Mouse (Mus musculus) midbrain, embryonic 10.5 days (tissue): ENCODE results near the gene Gm17606. TPM values are rescaled to one million over a fixed set of nuclear protein-coding genes. Genes with fewer than 3 reads are reported as not detected.

Experiments used
- DNase-seq: peaks from one replicate; pipeline ENCODE4 v3.0.0-alpha.2; 2017; ENCODE audit warnings: low spot score
- H3K27ac ChIP-seq: fragments of 300-500 bp; sonication (generic); replicated peaks from 2 replicates; pipeline ENCODE4 v1.5.1; 2016; ENCODE audit warnings: mild to moderate bottlenecking
- H3K27me3 ChIP-seq: fragments of 300-500 bp; sonication (generic); 2 replicates; pipeline ENCODE4 v1.6.1; 2016; ENCODE audit warnings: low read depth, mild to moderate bottlenecking; ENCODE audit not compliant: poor library complexity, severe bottlenecking
- H3K36me3 ChIP-seq: fragments of 300-500 bp; sonication (generic); 2 replicates; pipeline ENCODE4 v1.6.1; 2016; ENCODE audit warnings: mild to moderate bottlenecking, moderate library complexity
- H3K4me1 ChIP-seq: fragments of 300-500 bp; sonication (generic); 2 replicates; pipeline ENCODE4 v1.6.1; 2016
- H3K4me3 ChIP-seq: fragments of 300-500 bp; sonication (generic); 2 replicates; pipeline ENCODE4 v1.5.1; 2016; ENCODE audit warnings: mild to moderate bottlenecking, moderate library complexity
- H3K9me3 ChIP-seq: fragments of 300-500 bp; sonication (generic); replicated peaks from 2 replicates; pipeline ENCODE4 v1.6.1; 2016; ENCODE audit warnings: mild to moderate bottlenecking
- WGBS: fragments of 180-500 bp; shearing (Covaris S2); methylation state at CpG from one replicate; pipeline ENCODE4 v1.1.7; 2016; 5-methylcytosine and 5-hydroxymethylcytosine counted together
- polyA plus RNA-seq: library from polyadenylated mRNA; unstranded; fragments of >200 nt; fragmentation: Nextera tagmentation; extraction: Ambion mirVana; gene quantifications from 2 replicates; pipeline ENCODE4 v1.2.1, GENCODE M21; 2016

Gm17606 gene
- polyA plus RNA-seq, 1 experiment from 2014 or later, result not detected

DNA sequence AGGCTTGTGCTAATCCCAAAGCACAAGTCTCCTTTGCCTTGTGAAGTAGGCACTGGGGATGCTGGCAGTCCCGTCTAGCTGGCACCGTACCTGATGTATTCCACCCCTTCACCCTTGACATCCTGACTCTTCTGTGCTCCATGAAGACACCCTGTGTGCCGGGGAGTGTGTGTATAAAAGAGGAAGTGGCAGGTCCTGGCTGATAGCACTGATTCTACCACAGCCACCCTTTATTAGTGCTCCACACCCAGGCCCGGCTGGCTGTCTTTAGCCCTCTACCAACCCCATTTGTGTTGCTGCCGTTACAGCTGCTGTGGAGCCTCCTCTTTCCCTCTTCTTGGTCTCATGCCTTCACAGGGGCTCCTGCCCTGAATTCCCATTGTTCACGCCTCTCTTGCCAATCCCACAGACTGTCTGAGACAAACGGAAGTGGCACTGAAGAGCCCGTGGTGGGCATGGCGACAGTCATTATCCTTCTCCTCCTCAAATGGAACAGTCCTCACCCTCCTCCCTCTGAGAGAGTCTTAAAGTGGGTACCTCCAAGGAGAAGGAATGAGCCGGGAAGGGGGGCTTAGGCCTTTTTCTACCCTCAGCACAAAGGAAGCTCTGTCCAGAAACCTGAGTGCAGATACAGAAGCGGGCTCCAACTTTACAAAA, 10.0 kb upstream of the Gm17606 start:
- Histone ChIP-seq H3K4me3 (no peak overlapping the region), H3K27me3 (no peaks in the 10 kb centered on the region), H3K27ac (0 out of 2 replicates have a peak overlapping the region, but pooled peaks have one; percentile 9), H3K9me3 (no peaks in the 10 kb centered on the region), H3K36me3 (peaks cover 63% of the 10 kb centered on the region), H3K4me1 (0 out of 2 replicates have a peak, but pooled peaks cover 1% of the 10 kb centered on the region)
- DNase-seq, result no peak
- 86% methylated on average over 11 of the region's 11 CpGs for WGBS

DNA sequence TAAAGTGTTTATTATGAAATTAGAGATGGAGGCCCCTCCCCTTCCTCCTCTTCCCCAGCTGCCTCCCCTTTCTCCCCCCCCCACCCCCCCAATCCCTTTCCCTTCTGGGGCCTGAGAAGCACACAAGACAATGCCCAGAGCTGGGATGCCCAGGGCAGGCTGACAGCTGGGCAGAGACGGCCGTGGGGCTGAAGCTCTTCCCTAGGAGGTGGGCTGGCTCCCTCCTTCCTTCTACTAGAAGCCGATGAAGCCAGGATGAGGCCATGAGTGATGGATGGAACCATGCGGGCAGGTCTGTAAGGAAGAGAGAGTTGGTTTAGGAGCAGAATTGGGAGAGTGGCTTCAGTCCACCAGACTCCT, 9.5 kb upstream of the Gm17606 start:
- H3K36me3 ChIP-seq, result peaks cover 68% of the 10 kb centered on the region
- no peak overlapping the region for H3K4me3 ChIP-seq
- no peak overlapping the region for H3K27ac ChIP-seq
- no peaks in the 10 kb centered on the region for H3K9me3 ChIP-seq
- DNase-seq, result no peak
- no peaks in the 10 kb centered on the region for H3K4me1 ChIP-seq
- WGBS, result 91% methylated on average over 4 of the region's 4 CpGs
- H3K27me3 ChIP-seq, result no peaks in the 10 kb centered on the region

DNA sequence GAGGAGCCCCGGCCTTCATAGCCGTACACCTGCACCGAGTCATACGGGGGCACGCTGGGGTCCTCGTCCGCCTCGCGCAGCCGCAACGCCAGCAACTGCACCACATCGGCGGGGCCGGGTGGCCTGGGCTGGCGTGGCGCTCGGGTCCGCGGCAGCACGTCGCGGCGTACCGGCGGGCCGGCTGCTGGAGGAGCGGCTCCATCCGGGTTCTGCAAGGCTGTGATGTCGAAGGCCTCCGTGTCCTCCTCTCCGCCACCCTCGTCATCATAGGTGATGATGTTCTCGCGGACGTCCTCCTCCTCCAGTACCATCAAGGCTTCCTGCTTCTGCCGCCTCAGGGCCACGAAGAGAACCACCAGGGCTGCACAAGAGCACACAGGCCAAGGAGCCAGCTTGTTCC, 8.5 kb upstream of the Gm17606 start:
- Histone ChIP-seq H3K4me1 (no peaks in the 10 kb centered on the region), H3K36me3 (peaks cover 78% of the 10 kb centered on the region), H3K27ac (no peak overlapping the region), H3K27me3 (no peaks in the 10 kb centered on the region), H3K9me3 (no peaks in the 10 kb centered on the region), H3K4me3 (no peak overlapping the region)
- 91% methylated on average over 37 of the region's 37 CpGs for WGBS
- no peak for DNase-seq

DNA sequence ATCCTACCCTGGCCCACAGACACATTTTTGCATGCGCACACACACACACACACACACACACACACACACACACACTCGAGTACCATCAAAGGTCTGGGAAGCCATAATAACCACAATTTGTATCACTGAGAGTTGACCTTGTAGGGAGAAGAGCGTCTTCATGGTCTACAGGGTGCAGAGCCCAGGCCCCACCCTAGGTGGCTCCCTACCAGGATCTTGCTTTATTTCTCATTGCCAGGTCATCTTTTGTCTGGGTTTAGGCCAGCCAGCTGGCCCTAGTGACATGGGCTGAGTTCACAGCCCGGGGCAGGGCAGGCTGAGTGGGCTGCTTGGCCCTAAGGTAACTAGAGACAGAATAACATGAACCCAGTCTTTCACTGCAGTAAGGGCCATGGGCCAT, 6.6 kb upstream of the Gm17606 start:
- no peak overlapping the region for H3K4me3 ChIP-seq
- H3K36me3 ChIP-seq, result peaks cover 98% of the 10 kb centered on the region
- H3K27ac ChIP-seq, result 0 out of 2 replicates have a peak overlapping the region, but pooled peaks have one; percentile 1
- no peaks in the 10 kb centered on the region for H3K9me3 ChIP-seq
- H3K4me1 ChIP-seq, result peaks cover 9% of the 10 kb centered on the region
- no peaks in the 10 kb centered on the region for H3K27me3 ChIP-seq
- WGBS, result 79% methylated on average over 4 of the region's 4 CpGs
- no peak for DNase-seq

DNA sequence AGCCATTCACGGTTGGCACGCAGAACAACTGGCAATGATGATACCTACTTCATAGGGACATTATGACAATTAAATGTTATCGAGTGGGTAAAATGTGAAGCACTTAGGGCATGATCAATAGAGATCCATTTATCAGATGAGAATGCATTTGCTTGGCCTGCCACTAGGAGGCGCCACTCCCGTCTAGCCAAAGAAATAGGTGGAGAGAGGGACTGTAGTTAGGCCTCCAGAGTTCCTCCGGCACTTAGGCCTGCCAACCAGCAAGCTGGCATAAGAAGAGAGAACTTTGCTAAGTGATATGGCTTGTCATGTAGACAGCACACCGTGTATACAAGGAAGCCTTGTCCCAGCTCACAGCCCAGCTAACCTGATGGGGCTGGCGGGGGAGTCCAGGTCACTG, 3.8 kb upstream of the Gm17606 start:
- peak; percentile 67 for DNase-seq
- Histone ChIP-seq H3K9me3 (no peaks in the 10 kb centered on the region), H3K27ac (no peak overlapping the region), H3K4me1 (peaks cover 37% of the 10 kb centered on the region), H3K27me3 (no peaks in the 10 kb centered on the region), H3K36me3 (peaks cover 75% of the 10 kb centered on the region), H3K4me3 (no peak overlapping the region)
- 47% methylated on average over 8 of the region's 8 CpGs for WGBS

DNA sequence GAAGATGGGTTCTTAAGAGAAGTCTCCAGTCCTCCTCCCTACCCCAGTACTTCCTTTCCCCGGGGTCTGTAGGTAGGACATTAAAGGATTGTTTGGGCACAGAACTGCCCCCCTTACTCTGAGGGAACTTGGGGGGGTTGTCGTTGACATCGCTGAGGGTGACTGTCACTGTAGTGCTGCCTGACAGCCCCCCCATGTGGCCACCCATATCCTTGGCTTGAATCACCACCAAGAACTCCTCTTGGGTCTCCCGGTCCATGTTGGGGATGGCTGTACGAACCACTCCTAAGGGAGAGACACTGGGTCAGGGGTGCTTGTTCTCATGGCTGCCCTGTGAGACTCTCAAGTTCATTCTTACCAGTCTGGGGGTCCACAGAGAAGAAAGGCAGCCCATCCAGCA, 2.5 kb upstream of the Gm17606 start:
- WGBS, result 88% methylated on average over 5 of the region's 5 CpGs
- no peak overlapping the region for H3K4me3 ChIP-seq

DNA sequence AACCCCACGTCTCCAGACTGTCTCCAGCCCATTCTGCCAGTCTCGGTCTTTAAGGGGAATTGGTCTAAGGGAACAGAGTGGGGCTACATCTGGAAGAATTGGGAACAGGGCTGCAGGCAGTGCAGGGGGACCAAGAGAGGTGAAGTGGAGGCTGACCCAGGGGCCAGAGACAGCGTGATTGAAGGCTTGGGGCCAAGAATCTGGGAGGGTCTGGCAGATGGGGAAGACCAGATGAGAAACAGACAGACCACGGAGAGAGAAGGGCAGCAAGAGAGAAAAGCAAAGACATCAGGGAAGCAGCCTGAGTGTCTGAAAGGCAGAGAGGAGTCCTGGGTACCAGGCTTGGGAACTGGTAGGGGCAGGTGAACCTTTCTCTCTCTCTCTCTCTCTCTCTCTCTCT, 631 bp upstream of the Gm17606 start:
- H3K9me3 ChIP-seq, result no peaks in the 10 kb centered on the region
- no peak for DNase-seq
- peaks cover 75% of the 10 kb centered on the region for H3K36me3 ChIP-seq
- peaks cover 39% of the 10 kb centered on the region for H3K4me1 ChIP-seq
- peak overlapping the region; percentile 96 for H3K27ac ChIP-seq
- 36% methylated on average over 4 of the region's 4 CpGs for WGBS
- peak overlapping the region; percentile 87 for H3K4me3 ChIP-seq
- no peaks in the 10 kb centered on the region for H3K27me3 ChIP-seq

More for the DNA sequence above, 2.5 kb upstream of the Gm17606 start:
- Histone ChIP-seq H3K9me3 (no peaks in the 10 kb centered on the region), H3K27ac (no peak overlapping the region), H3K27me3 (no peaks in the 10 kb centered on the region), H3K36me3 (peaks cover 75% of the 10 kb centered on the region), H3K4me1 (peaks cover 39% of the 10 kb centered on the region)
- no peak for DNase-seq

DNA sequence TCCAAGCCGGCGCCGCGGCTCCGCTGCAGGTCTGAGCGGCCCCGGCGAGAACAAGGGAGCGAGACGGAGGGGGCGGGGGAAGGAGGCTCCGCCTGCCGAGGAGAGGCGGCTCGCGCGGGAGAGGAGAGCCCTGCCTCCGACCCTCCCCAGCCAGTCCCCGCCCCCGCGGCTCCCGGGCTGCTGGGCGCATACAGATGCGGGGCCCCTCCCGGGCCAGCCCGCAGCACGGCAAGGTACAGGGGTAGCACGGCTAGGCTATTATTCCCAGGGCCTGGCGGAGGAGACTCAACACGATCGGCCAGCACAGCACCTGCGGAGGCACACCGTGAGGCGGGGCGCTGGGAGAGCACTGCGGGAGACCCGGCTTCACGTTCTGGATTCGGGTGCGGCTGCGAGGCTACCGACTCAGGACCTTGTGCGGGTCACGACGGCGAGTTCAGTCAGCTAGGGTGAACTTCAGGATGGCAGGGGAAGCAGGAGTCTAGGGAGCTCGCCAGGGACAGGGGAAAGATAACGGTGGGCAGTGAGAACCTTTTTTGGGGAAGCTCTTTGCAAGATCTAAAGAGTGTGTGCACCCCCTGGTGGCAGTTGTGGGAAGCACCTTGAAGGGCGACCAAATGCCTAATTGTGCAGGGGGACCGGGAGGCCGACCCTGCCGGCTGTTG, 685 bp downstream of the Gm17606 start, which contains the start of gene Cdh24:
Gene Cdh24, minus strand, starts transcription at position 60 of the 665 bp plus-strand sequence.
- Histone ChIP-seq H3K27me3 (no peaks in the 10 kb centered on the region), H3K9me3 (no peaks in the 10 kb centered on the region), H3K4me1 (peaks cover 39% of the 10 kb centered on the region), H3K36me3 (peaks cover 75% of the 10 kb centered on the region), H3K27ac (peak within 1 kb of the TSS; percentile 96), H3K4me3 (peak within 1 kb of the TSS; percentile 87)
- peak; percentile 92 for DNase-seq
- under 1% methylated on average over 52 of the region's 52 CpGs for WGBS

DNA sequence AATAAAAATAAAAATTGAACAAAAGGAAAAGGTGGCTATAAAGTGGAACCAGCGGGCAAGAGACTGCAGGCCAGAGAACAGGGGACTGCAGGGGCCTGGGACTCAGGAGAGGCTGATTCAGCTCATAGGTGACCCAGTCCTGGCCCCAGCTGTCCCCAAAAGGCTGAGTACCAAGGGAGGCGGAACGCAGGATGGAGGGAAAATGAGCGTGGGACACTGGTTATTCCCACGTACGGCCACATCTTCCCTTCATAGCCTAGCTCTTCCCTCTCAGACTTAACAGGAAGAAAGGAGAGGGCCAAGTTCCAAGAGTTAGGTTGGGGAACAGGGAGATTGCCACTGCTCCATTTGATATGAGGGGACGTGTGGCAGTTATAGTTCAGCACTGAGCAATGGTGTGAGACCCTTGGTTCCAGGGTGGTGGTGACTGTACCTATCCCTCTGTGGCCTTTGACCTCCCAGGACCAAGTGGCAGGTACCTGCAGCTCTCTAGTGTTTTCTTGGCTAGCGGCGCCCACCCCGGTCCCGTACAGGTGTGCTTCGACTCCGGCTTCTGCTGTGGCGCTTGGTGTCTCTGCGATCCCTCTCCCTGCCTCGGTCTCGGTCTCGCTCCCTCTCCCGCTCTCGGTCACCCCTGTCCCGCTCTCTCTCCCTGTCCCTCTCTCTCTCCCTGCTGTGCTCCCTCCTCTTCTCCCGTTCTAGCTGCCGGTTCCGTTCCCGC, 1.6 kb downstream of the Gm17606 start:
- no peak for DNase-seq
- H3K4me3 ChIP-seq, result peak overlapping the region; percentile 87; the same call in 1 of the 2 replicates
- H3K9me3 ChIP-seq, result no peaks in the 10 kb centered on the region
- WGBS, result 86% methylated on average over 25 of the region's 25 CpGs
- no peak overlapping the region for H3K27ac ChIP-seq
- H3K27me3 ChIP-seq, result no peaks in the 10 kb centered on the region
- H3K36me3 ChIP-seq, result peaks cover 75% of the 10 kb centered on the region
- H3K4me1 ChIP-seq, result peaks cover 39% of the 10 kb centered on the region

DNA sequence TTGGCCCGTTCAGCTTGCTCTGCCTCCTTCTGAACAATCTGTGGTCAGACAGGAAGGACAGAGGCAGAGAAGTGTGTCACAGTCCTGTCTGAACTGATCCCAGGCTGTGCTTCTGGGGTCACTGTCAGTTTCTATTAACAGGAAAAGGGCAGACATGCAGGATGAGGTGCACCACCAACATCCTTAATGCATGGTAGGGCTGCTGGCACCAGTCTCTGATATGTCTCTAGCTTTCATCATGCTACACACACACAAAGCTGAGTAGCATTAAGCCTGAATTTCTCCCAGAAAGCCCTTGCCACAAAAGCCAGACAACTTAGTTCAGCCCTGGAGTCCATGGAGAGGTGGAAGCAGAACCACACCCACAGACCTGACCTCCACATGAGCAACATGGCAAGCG, 2.3 kb downstream of the Gm17606 start:
- DNase-seq, result no peak
- no peak overlapping the region for H3K4me3 ChIP-seq
- peaks cover 39% of the 10 kb centered on the region for H3K4me1 ChIP-seq
- no peaks in the 10 kb centered on the region for H3K9me3 ChIP-seq
- peaks cover 75% of the 10 kb centered on the region for H3K36me3 ChIP-seq
- no peaks in the 10 kb centered on the region for H3K27me3 ChIP-seq
- WGBS, result 85% methylated on average over 2 of the region's 2 CpGs
- no peak overlapping the region for H3K27ac ChIP-seq

DNA sequence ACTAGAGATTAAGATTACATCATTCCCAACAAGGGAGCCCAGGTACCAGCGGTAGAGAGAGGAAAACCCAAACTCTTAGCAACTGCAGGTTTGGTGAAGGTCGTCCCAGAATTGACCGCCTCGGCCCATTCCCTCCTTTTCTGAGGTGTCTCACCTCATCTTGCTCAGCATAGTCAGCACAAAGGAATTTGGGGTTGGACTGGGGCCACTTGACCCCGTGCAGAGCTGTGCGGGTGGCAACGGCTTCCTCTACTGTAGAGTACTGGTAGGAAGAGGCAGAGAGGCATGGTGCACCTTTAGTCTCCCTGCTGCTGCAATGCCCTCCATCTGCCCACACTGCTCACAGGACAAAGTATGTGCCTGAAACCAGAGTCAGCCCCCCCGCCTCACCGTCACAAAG, 3.5 kb downstream of the Gm17606 start:
- WGBS, result 96% methylated on average over 9 of the region's 9 CpGs
- Histone ChIP-seq H3K27me3 (no peaks in the 10 kb centered on the region), H3K4me3 (no peak overlapping the region), H3K9me3 (no peaks in the 10 kb centered on the region), H3K36me3 (peaks cover 75% of the 10 kb centered on the region), H3K27ac (no peak overlapping the region), H3K4me1 (peaks cover 37% of the 10 kb centered on the region)
- no peak for DNase-seq

DNA sequence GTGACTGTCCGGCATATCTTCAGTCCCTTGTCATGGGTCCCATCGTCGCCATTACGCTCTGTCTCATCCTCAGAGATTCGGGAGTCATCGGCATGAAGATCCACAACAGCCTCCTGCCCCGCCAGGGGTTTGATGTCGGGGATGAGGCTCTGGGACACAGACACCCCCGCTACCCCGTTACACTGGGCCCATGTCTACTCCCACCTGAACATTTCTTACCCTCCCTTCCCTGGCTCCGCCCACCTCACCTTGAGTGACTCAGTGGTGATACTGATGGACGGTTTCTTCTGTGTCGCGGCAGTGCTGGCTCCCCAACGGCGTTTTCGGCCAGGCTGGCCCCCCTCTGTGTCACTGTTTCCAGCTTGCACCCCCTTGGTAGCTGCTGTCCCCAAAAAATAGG, 5.7 kb downstream of the Gm17606 start:
- H3K27ac ChIP-seq, result no peak overlapping the region
- no peaks in the 10 kb centered on the region for H3K27me3 ChIP-seq
- peaks cover 94% of the 10 kb centered on the region for H3K36me3 ChIP-seq
- H3K4me1 ChIP-seq, result peaks cover 36% of the 10 kb centered on the region
- 95% methylated on average over 17 of the region's 17 CpGs for WGBS
- DNase-seq, result no peak
- H3K9me3 ChIP-seq, result no peaks in the 10 kb centered on the region
- no peak overlapping the region for H3K4me3 ChIP-seq
